Mouse (Mus musculus): ENCODE results near the gene Mypop. TPM values are rescaled to one million over a fixed set of nuclear protein-coding genes. Genes with fewer than 3 reads are reported as not detected.

Gene Mypop
- total RNA-seq, 2 experiments from 2014 or later = 35.6 to 40.5 TPM

DNA sequence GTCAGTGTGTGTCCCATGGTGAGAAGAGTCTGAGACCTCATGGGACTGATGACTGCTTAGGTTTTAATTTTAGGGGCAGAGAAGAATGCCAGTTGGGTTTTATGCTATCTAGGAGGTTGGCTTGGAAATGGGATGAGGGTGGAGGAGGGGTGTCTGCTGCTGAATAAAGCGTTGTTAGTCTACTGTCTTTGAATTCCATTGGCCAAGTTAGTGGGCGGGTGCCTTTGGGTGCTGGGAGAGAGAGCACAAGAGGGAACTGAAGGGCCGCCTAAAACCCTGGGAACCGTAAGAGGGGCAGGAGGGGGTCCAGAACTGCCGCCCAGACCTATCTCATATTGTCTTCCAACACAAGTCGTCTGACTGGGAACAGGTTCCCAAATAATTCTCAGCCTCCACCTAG is 2.3 kb upstream of the Mypop start:
- DNase-seq (ENCODE audit: low spot score in 2 of 2) = no peak

DNA sequence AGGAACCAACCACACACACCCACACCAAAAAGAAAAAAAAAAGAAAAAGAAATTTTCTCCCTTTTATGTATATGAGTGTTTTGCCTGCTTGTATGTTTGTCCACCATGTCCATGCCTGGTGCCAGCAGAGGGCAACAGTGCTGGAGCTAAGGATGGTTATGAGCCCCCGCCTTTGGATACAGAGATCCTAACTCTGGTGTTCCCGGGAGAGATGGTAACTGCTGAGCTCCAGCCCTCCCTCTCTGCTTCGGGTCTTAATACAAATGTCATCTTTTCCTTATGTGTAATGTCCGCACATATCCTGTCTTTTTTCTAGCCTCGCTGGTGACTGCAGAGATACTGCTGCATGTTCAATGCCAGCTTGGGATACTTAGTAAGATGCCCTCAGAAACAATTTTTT is 1.1 kb upstream of the Mypop start:
- no peak for DNase-seq (ENCODE audit: low spot score in 2 of 2)

DNA sequence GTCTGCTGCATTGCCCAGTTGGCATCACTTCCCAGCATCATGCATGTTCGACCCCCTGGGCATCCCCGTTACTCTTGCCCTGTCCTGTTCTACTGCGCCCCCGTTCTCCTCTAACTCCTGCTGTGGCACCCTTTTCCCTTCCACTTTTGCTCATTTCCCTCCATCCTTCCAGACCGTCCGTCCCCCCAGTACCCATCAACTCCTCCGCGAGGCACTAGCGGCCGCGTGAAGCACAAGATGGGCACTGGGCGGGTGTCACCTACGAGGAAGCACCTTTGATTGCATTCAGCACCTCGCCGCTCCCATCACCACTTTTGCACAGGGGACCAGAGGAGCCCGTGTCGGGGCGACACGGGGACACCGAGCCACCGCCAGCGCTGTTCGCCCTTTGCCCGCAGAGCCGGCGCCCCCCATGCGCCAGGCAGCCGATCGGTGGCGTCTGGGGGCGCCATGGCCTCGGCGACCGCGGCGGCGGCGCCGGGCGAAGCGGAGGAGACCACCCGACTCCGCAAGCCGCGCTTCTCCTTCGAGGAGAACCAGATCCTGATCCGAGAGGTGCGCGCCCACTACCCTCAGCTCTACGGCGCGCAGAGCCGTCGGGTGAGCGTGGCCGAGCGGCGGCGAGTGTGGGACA is 732 bp downstream of the Mypop start:
- peak in 1 of 2 experiments; percentile 51 for DNase-seq (ENCODE audit: low spot score in 2 of 2)

DNA sequence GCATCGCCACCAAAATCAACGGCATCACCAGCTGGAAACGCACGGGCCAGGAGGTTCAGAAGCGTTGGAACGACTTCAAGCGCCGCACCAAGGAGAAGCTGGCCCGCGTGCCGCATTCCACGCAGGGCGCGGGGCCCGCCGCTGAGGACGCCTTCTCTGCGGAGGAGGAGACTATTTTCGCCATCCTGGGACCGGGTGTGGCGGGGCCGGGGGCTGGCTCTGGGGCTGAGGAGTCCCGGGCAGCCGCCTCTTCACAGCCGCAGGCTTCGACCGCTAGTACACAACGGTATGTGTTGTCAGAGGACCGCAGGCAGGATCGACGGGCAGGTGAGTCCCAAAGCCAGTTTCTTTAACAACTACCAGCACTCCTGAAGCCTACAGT is 1.2 kb downstream of the Mypop start:
- no peak for DNase-seq (ENCODE audit: low spot score in 2 of 2)

DNA sequence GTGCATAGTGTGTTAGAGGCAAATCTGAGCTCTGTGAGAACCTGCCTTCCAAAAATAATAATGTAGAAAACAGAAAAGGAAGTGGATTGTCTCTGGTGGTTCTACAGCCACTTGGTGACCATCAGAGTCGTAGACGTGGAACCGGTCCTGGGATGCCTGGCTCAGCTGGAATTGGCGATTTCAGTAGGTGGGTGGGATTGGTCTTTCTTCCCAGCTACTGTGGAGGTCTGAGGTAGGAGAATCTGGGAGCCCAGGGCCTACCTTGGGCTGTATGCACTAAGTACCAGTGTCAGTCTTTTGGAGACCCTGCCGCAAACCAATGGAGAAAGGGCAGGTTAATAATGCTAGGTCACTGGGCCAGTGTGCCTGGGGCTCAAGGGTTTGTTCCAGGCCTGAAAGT is 2.0 kb downstream of the Mypop start:
- no peak for DNase-seq (ENCODE audit: low spot score in 2 of 2)

DNA sequence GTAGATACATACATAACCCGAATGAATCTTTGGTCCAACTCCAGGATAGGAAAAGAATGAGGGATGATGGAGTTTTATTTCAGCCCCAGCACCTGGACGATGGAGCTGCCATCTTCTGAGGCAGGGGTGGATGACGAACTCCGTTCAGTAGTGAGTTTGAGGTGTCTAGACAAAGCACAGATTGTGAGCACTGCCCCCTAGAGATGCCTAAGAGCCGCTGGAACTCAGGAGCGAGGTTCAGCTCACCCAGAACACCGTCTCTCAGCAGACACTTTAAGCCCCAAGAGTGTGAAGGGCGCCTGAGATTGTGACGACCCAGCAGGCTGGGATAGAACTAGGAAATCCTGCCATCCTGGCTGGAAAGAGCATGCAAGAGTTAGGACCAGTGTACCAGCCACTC is 7.8 kb downstream of the Mypop start:
- no peak for DNase-seq (ENCODE audit: low spot score in 2 of 2)

DNA sequence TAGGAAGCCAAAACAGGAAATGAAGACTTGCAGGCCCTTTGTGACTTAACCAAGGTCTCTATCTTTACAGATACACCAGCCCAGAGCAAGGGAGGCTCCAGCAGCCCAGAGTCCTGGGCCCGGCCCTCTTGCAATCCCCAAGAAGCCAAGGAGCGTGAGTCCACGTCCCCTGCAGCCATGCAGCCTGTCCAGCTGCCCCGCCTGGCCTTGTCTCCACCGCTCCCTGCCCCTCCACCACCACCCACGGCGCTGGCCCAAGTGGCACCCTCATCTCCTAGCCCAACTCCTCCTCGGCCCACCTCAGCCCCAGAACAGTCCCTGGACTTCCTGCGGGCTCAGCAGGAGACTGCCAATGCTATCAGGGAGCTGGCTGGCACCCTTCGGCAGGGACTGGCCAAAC is 9.4 kb downstream of the Mypop start:
- no peak for DNase-seq (ENCODE audit: low spot score in 2 of 2)

DNA sequence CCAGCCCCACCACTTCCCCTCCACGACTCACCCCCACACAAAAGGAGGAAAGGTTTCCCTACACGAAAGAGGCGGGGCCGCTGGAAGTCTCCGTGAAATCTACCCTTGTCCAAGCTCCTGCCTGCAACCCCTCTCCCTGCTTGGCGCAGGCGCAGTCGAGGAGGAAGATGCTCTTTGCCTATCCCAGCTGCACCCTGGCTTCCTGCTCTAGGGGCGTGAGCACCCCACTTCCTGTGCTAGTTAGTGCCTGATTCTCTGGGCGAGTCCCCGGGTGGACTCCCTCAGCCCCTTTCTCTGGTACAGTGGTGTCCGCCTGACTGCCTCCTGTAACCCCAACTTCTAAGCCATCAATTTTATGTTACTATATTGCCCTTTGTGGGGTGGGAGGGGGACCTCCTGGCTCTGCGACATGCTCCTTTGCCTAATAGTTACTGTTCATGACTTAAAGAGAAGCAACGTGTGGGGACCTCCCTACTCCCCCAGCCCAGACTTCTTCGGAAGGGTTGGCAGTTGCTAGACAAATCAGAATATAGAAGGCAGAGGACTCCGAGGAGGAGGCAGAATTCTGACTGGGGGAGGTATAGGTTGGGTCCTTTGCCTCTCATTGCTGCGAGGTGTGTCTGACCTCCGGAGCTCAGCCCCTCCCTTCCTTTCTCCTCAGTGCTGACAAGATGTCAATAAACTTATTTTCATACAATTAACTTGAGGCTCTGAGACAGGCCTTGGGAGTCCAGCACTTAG is 10.2 kb downstream of the Mypop start:
- DNase-seq (ENCODE audit: low spot score in 2 of 2) = no peak

DNA sequence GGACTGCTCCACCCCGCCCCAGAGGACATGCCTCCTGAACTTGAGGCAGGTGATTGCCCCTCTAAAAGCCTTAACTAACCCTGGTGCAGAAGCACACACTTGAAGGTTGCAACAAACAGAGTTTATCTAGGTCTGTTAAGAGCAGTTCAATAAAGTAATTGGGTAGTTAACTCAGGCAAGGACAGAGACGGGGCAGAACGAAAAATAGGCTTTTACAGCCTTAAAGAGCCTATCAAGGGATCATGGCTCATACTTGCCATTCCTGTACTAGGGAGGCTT is 10.7 kb downstream of the Mypop start:
- no peak for DNase-seq (ENCODE audit: low spot score in 2 of 2)

DNA sequence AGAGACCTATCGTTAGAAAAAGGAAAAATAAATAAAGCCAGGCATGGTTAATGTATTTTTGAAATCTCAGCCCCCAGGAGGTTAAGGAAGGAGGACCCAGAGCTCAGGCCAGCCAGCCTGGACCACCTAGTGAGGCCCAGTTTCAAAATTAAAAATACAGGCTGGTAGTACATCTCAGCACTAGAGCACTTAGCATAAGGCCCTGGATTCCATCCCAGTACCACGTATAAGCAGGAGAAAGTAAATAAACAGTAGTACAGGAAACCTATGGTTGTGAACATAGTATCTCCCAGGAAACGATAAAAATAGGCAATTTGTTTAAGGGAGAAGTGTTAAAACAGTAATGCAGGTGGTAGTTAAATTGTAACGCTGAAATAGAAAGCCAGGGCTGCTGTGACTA is 11.1 kb downstream of the Mypop start:
- DNase-seq (ENCODE audit: low spot score in 2 of 2) = no peak

DNA sequence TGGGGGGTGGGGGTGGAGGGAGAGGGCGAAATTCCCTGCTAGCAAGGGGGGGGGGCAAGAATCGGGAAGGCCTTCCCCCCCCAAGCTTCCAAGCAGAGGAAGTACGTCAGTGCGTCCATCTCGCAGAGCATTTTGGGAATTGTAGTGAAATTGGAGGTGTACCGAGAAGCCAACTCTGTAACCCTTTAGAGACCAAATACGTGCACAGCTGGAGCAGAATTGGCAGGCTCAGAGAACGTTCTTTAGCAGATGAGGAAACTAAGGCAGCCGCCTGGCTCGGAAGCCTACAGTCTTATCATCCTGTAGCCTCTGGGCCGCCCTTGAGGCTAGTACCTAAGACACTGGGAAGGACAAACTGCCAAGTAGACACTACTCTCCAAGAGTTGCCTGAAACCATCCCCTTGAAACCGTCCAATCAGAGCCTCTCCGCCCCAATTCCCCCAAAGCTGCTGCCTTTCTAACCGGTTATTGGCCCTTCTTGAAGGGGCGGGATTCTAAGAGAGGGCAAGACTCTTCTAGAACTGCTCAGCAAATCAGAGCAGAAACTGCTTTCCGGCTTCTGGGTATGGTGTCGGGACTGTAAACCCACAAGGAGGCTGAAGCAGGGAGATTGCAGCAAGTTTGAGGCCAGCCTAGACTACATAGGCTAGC is 11.9 kb downstream of the Mypop start:
- peak; percentile 73 to 91 for DNase-seq (ENCODE audit: low spot score in 2 of 2)

DNA sequence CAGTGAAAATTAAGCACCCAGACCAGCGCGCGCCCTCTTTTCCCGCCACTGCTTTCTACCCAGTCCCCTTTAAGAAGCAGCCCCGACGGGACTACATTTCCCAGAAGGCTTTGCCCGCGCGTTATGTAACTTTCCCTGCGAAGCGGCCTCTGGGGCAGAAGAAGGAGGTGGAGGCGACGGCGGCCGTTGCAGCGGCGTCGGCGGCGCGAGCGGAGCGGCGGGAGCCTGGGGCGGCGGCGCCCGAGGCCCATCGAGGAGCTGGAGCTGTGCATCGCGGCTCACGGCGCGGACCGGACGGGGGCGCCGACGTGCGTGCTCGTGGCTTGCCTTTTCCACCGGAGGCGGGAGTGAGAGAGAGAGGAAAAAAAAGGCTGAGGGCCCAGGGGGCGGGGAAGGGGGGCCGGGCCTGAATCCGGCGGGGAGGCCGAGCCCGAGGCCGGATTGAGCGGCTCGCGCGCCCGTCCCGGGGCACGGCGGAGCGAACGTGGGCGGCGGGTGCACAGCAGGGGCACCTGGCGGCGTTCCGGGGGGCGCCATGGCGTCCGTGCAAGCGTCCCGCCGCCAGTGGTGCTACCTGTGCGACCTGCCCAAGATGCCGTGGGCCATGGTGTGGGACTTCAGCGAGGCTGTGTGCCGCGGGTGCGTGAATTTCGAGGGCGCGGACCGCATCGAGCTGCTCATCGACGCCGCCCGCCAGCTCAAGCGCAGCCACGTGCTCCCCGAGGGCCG is 13.0 kb downstream of the Mypop start, which contains the start of gene Irf2bp1:
TSS of gene Irf2bp1 (plus strand) at position 143 of the 729 bp plus-strand sequence.
- peak; percentile 95 to 96 for DNase-seq (ENCODE audit: low spot score in 2 of 2)

DNA sequence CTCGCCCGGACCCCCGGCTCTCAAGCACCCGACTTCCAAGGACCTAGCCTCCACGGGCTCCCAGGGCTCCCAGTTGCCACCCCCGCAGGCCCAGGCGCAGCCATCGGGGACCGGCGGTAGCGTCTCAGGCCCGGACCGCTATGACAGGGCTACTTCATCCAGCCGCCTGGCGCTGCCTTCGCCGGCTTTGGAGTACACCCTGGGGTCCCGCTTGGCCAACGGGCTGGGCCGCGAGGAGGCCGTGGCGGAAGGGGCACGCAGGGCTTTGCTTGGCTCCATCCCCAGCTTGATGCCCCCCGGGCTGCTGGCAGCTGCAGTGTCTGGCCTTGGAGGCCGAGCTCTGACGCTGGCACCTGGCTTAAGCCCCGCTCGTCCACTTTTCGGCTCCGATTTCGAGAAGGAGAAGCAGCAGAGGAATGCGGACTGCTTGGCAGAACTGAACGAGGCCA is 13.6 kb downstream of the Mypop start:
- no peak for DNase-seq (ENCODE audit: low spot score in 2 of 2)

DNA sequence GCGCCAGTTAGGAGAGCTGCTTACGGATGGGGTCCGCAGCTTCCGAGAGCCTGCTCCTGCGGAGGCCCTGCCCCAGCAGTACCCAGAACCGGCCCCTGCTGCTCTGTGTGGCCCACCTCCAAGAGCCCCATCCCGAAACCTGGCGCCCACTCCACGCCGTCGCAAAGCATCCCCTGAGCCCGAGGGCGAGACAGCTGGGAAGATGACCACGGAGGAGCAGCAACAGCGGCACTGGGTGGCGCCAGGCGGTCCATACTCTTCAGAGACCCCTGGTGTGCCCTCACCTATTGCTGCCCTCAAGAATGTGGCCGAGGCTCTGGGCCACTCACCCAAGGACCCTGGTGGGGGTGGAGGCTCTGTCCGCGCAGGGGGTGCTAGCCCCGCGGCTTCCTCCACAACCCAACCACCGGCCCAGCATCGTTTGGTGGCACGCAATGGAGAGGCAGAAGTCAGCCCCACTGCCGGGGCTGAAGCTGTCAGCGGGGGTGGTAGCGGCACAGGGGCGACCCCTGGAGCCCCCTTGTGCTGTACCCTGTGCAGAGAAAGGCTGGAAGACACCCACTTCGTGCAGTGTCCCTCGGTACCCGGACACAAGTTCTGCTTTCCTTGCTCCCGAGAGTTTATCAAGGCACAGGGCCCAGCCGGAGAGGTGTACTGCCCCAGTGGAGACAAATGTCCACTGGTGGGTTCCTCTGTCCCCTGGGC is 14.5 kb downstream of the Mypop start:
- DNase-seq (ENCODE audit: low spot score in 2 of 2) = no peak

DNA sequence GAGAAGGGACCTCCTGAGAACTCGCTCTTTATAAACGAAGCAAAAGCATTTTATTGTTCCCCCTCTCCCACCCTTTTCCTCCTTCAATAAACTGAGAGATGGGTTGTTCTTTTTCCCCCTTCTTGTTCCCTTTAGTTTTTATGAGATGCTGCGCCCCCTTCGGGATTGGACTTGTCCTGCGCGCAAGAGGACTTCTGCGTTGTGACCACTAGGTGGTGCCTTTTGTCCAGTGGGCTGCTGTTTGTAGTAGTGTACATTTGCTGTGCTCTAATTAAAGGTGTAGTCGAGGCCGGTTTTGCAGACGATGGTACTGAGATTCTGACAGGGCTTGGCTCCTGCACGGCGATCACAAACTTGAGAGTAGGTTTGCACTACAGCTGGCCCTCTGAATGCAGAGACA is 15.4 kb downstream of the Mypop start:
- peak; percentile 86 to 91 for DNase-seq (ENCODE audit: low spot score in 2 of 2)

DNA sequence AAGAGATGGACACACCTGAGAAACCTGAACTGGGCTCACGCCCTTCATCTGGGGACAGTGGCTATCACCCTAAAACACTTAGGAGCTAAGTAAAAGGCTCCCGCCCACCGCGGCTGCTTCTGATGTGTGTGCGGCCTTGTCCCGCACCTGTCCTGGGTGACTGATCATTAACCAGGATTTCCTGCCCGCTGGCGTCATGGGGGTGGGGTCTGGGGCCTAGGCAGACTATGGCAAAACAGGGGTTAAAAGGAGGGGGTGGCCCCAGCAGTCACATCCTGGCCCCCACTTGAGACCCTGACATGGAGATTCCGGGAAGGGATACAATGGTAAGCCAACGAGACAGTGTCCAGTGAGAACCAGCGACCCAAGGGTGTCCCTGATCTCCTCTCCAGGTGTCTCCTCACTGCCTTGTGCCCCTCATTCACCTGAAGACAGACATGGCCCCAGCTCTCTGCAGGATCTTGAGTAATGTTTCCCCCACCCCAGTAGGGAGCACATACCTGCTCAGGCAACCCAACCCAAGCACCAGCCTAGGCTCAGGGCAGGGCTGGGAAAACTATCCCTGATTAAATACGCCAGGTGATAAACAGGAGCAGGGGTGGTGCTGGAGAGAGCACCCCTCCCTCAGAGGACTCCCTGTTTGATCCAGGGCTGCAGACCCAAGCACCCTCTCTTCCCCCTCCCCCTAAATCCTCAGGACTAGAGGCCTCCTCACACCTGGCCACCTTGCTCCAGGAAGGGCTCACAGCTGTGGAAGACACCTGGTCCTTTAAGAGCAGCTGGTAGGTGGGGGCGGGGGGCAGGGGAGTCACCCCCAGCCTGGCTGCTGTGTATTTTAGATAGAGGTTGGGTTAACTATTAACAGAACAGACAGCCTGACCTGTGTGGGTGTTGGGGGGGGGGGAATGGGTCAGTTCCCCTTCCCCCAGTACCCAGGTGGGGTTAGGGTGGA is 16.3 kb downstream of the Mypop start:
- no peak for DNase-seq (ENCODE audit: low spot score in 2 of 2)

DNA sequence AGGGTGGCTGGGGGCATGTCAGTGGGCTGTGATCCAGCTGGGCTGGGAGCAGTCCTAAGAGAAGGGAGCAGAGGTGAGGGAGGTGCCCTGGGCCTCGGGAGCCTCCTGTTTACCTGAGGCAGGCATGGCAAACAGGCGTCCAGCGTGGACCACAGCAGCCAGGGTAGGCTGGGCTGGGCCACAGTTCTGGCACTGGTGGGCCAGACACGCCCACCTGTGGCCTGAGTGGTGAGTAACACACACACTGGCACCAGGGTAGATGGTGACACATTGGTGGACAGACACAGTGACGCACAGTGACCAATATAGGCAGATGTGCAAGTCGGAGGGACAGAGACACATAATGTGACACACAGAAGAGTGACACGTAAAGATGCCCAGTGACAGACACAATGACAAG is 19.5 kb downstream of the Mypop start:
- DNase-seq (ENCODE audit: low spot score in 2 of 2) = no peak

DNA sequence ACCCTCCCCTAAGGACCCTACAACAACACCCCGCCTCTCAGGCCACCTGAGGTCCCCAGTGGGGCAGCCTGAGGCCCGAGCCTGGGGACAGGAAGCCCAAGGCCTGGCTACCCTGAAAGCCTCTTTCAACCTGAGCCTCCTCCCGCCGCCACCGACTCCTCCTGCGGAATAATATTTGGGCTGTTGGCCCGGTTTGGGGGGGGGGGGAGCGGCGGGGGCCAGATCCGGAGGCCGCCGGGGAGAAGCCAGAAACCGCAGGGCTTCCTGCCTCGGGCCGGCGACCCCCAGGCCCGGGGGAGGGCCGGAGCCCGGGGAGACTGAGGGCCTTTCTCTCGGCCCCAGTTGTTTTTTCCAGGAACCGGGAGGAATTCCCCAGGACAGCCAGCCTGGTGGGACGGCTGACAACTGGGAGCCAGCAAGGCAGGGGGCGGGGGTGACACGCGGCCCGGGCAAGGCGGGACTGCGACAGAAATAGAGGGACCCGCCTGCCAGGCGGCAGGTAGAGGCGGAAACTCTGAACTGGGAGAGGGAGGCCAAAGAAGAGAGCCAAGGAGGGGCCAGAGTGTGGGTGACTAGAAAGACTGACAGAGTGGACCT is 21.1 kb downstream of the Mypop start:
- DNase-seq (ENCODE audit: low spot score in 2 of 2) = no peak

DNA sequence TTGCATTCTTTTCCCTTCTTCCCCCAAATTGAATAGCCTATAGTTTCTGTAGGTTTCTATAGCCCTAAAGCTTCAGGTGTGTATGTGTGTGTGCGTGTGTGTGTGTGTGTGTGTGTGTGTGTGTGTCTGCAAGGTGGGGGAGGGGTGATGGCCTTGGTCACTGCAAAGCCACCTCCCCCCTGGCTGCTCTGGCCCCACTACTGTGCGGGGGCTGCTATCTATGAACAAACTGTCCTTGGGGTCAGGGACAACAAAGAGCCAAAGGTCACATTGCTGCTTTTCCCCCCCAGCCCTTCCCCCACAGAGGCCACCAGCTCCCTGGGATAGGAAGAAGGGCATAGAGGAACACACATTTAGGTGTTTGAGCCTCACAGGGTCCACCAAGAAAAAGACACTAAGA is 21.8 kb downstream of the Mypop start:
- DNase-seq (ENCODE audit: low spot score in 2 of 2) = no peak

DNA sequence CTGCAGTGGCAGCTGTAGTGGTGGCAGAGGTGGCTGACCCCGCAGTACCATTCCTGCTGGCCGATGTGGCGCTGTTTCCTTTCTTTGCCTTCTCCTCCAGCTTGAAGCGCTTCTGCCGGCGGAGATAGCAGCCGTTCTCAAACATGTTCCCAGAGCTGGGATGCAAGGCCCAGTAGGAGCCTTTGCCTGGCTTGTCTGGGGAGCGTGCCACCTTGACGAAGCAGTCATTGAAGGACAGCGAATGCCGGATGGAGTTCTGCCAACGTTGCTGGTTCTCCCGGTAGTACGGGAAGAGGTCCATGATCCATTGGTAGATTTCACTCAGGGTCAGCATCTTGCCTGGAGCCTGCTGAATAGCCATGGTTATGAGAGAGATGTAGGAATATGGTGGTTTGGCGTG is 23.4 kb downstream of the Mypop start:
- DNase-seq (ENCODE audit: low spot score in 2 of 2) = no peak
